Mouse (Mus musculus) stomach, embryonic 16.5 days (tissue): ENCODE measurements around the gene Padi4. TPM values are rescaled to one million over a fixed set of nuclear protein-coding genes. Genes with fewer than 3 reads are reported as not detected.

Experiments used
- ATAC-seq: fragments of 200-750 bp; cut with Nextera tagmentation; 2 replicates; pipeline ENCODE4 v1.8.0; 2017; ENCODE audit warnings: moderate number of reproducible peaks, moderate TSS enrichment; ENCODE audit not compliant: insufficient read depth, low FRiP score
- H3K27ac ChIP-seq: fragments of 300-500 bp; sonication (generic); 2 replicates; pipeline ENCODE4 v1.5.1; 2014; ENCODE audit warnings: low read length
- H3K27me3 ChIP-seq: fragments of 300-500 bp; sonication (generic); 2 replicates; pipeline ENCODE4 v1.6.1; 2014; ENCODE audit warnings: low read length, control low read depth, mixed read lengths; ENCODE audit not compliant: control insufficient read depth, insufficient read depth
- H3K36me3 ChIP-seq: fragments of 300-500 bp; sonication (generic); 2 replicates; pipeline ENCODE4 v1.6.1; 2014; ENCODE audit warnings: low read length; ENCODE audit not compliant: control insufficient read depth, insufficient read depth
- H3K4me1 ChIP-seq: fragments of 300-500 bp; sonication (generic); 2 replicates; pipeline ENCODE4 v1.6.1; 2014; ENCODE audit warnings: low read length, control low read depth, mixed read lengths; ENCODE audit not compliant: control insufficient read depth, insufficient read depth
- H3K4me2 ChIP-seq: fragments of 300-500 bp; sonication (generic); 2 replicates; pipeline ENCODE4 v1.6.1; 2014; ENCODE audit warnings: low read depth, low read length, mixed read lengths
- H3K4me3 ChIP-seq: fragments of 300-500 bp; sonication (generic); replicated peaks from 2 replicates; pipeline ENCODE4 v1.5.1; 2014; ENCODE audit warnings: mild to moderate bottlenecking, low read length
- H3K9ac ChIP-seq: fragments of 300-500 bp; sonication (generic); 2 replicates; pipeline ENCODE4 v1.6.1; 2014; ENCODE audit warnings: low read length
- H3K9me3 ChIP-seq: fragments of 300-500 bp; sonication (generic); replicated peaks from 2 replicates; pipeline ENCODE4 v1.6.1; 2016; ENCODE audit warnings: low read length, control low read depth; ENCODE audit not compliant: control insufficient read depth
- WGBS: fragments of 180-500 bp; shearing (Covaris S2); extraction: QIAGEN DNeasy Blood & Tissue Kit; methylation state at CpG from one replicate; pipeline ENCODE4 v1.1.7; 2014; 5-methylcytosine and 5-hydroxymethylcytosine counted together
- polyA plus RNA-seq: library from polyadenylated mRNA; unstranded; fragments of >200 nt; fragmentation: Nextera tagmentation; extraction: Ambion mirVana; gene quantifications from 2 replicates; pipeline ENCODE4 v1.2.1, GENCODE M21; 2015

Gene Padi4
- polyA plus RNA-seq, 1 experiment from 2014 or later, result 2.4 TPM

GRCm38 (mm10) chr4:140779803-140780397 lies 5.9 kb upstream of the Padi4 start:
- no peak for ATAC-seq
- Histone ChIP-seq H3K4me2 (no peak overlapping the region), H3K4me1 (no peaks in the 10 kb centered on the region), H3K4me3 (no peak overlapping the region), H3K9me3 (no peaks in the 10 kb centered on the region), H3K27me3 (no peaks in the 10 kb centered on the region), H3K27ac (no peak overlapping the region), H3K36me3 (no peaks in the 10 kb centered on the region), H3K9ac (no peak overlapping the region)
- WGBS, result 24% methylated on average over 19 of the region's 19 CpGs

DNA sequence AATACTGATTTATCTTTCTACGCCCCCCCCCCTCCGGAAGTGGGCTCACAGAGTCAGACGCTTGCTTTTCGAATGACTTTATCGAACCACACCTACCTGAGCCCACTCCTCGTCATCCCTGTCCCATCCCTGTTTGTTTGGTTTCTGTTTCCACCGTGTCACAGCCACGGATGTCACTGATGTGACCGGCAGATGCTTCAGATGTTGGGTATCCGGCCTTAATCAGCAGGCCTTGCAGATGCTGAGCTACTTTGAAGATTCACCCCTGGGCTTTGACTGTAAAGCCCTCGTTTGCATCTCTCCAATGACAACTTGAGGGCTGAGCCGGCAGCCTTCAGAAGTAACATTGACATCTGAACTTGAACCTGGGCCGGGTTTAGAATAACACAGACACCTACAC lies 2.6 kb upstream of the Padi4 start:
- Histone ChIP-seq H3K36me3 (no peaks in the 10 kb centered on the region), H3K4me1 (no peaks in the 10 kb centered on the region)

GRCm38 (mm10) chr4:140775876-140776275 lies 1.8 kb upstream of the Padi4 start:
- no peaks in the 10 kb centered on the region for H3K36me3 ChIP-seq
- no peaks in the 10 kb centered on the region for H3K27me3 ChIP-seq
- no peak overlapping the region for H3K4me3 ChIP-seq
- no peak for ATAC-seq
- H3K27ac ChIP-seq, result no peak overlapping the region
- H3K9me3 ChIP-seq, result no peaks in the 10 kb centered on the region
- WGBS, result 88% methylated on average over 10 of the region's 10 CpGs
- H3K4me2 ChIP-seq, result no peak overlapping the region
- no peak overlapping the region for H3K9ac ChIP-seq
- peaks cover 4% of the 10 kb centered on the region; the same call in 1 of the 2 replicates for H3K4me1 ChIP-seq

More for the DNA sequence above, 2.6 kb upstream of the Padi4 start:
- H3K4me2 ChIP-seq, result no peak overlapping the region
- H3K27ac ChIP-seq, result no peak overlapping the region
- no peaks in the 10 kb centered on the region for H3K27me3 ChIP-seq
- no peak overlapping the region for H3K4me3 ChIP-seq
- H3K9ac ChIP-seq, result no peak overlapping the region
- no peak for ATAC-seq
- no peaks in the 10 kb centered on the region for H3K9me3 ChIP-seq
- 68% methylated on average over 13 of the region's 13 CpGs for WGBS

GRCm38 (mm10) chr4:140774893-140775292 lies 857 bp upstream of the Padi4 start:
- Histone ChIP-seq H3K9ac (no peak overlapping the region), H3K27ac (no peak overlapping the region), H3K4me2 (no peak overlapping the region), H3K9me3 (no peaks in the 10 kb centered on the region), H3K27me3 (no peaks in the 10 kb centered on the region), H3K4me1 (peaks cover 4% of the 10 kb centered on the region; the same call in 1 of the 2 replicates), H3K4me3 (no peak overlapping the region), H3K36me3 (no peaks in the 10 kb centered on the region)
- WGBS, result 79% methylated on average over 9 of the region's 9 CpGs
- no peak for ATAC-seq

GRCm38 (mm10) chr4:140771091-140771490 lies 2.9 kb downstream of the Padi4 start:
- no peaks in the 10 kb centered on the region for H3K27me3 ChIP-seq
- no peak overlapping the region for H3K4me3 ChIP-seq
- H3K36me3 ChIP-seq, result no peaks in the 10 kb centered on the region
- no peak overlapping the region for H3K4me2 ChIP-seq
- no peak overlapping the region for H3K27ac ChIP-seq
- H3K9ac ChIP-seq, result no peak overlapping the region
- H3K4me1 ChIP-seq, result peaks cover 4% of the 10 kb centered on the region; the same call in 1 of the 2 replicates
- WGBS, result 23% methylated on average over 4 of the region's 4 CpGs
- no peaks in the 10 kb centered on the region for H3K9me3 ChIP-seq
- peak; percentile 32; the same call in 1 of the 2 replicates for ATAC-seq

- peak; percentile 61 for ATAC-seq
- Histone ChIP-seq H3K9ac (peak overlapping the region; percentile 23), H3K4me3 (peak overlapping the region; percentile 41), H3K4me2 (peak overlapping the region; percentile 52), H3K27ac (peak overlapping the region; percentile 82), H3K9me3 (no peaks in the 10 kb centered on the region), H3K36me3 (no peaks in the 10 kb centered on the region), H3K4me1 (peaks cover 4% of the 10 kb centered on the region; the same call in 1 of the 2 replicates), H3K27me3 (no peaks in the 10 kb centered on the region)
- WGBS, result 11% methylated on average over 13 of the region's 13 CpGs
These were observed 3.6 kb downstream of the Padi4 start for GRCm38 (mm10) chr4:140770433-140770832.

- no peak for ATAC-seq
- Histone ChIP-seq H3K9ac (no peak overlapping the region), H3K4me1 (peaks cover 4% of the 10 kb centered on the region; the same call in 1 of the 2 replicates), H3K36me3 (no peaks in the 10 kb centered on the region), H3K27me3 (no peaks in the 10 kb centered on the region), H3K27ac (no peak overlapping the region), H3K4me3 (no peak overlapping the region), H3K4me2 (no peak overlapping the region), H3K9me3 (no peaks in the 10 kb centered on the region)
- 76% methylated on average over 5 of the region's 5 CpGs for WGBS
These were observed 5.1 kb downstream of the Padi4 start for GRCm38 (mm10) chr4:140768973-140769372.

GRCm38 (mm10) chr4:140765936-140766335 lies 8.1 kb downstream of the Padi4 start:
- H3K27me3 ChIP-seq, result no peaks in the 10 kb centered on the region
- no peak overlapping the region for H3K27ac ChIP-seq
- H3K9ac ChIP-seq, result no peak overlapping the region
- WGBS, result 74% methylated on average over 3 of the region's 3 CpGs
- H3K36me3 ChIP-seq, result no peaks in the 10 kb centered on the region
- H3K9me3 ChIP-seq, result no peaks in the 10 kb centered on the region
- no peak overlapping the region for H3K4me2 ChIP-seq
- H3K4me3 ChIP-seq, result no peak overlapping the region
- H3K4me1 ChIP-seq, result no peaks in the 10 kb centered on the region
- no peak for ATAC-seq

GRCm38 (mm10) chr4:140763158-140763557 lies 10.9 kb downstream of the Padi4 start:
- no peaks in the 10 kb centered on the region for H3K9me3 ChIP-seq
- no peak overlapping the region for H3K4me3 ChIP-seq
- no peak overlapping the region for H3K27ac ChIP-seq
- no peaks in the 10 kb centered on the region for H3K27me3 ChIP-seq
- no peak for ATAC-seq
- no peak overlapping the region for H3K4me2 ChIP-seq
- no peak overlapping the region for H3K9ac ChIP-seq
- 15% methylated on average over 9 of the region's 9 CpGs for WGBS
- H3K4me1 ChIP-seq, result no peaks in the 10 kb centered on the region
- no peaks in the 10 kb centered on the region for H3K36me3 ChIP-seq
